ENCODE assay signal across 7 mouse cellular contexts in the genomic region with DNA sequence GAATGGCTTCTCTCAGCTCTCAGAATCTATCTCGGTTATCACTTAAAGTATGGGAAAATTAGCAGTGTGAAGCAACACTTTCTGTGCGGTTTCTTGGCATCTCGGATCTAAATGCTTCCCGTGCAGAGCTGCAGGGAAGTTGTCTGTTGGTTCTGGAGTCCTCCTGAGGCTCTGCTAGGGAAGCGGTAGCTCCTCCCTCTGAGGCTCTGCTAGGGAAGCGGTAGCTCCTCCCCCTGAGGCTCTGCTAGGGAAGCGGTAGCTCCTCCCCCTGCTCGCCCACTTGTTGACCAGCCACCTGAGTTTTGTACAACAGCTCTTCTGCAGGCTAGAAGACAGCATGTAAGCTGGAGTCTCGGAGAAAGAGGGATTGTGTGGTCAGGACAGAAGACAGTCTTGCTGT. TPM values are rescaled to one million over a fixed set of nuclear protein-coding genes. Genes with fewer than 3 reads are reported as not detected.
A peak's percentile ranks its signal among the peaks of the same experiment; 100 is the strongest.
DNase-seq lines count a peak whose midpoint lies in the region; ATAC-seq lines count a peak whose summit lies in the region.

No protein-coding gene starts in this region.

- no peak overlapping the region for H3K27ac ChIP-seq in liver, embryonic 12.5 days

- H3K36me3 ChIP-seq in liver, embryonic 12.5 days: no peaks in the 10 kb centered on the region

- WGBS in liver, embryonic 12.5 days (ENCODE audit: insufficient replicate concordance): 9% methylated on average over 9 of the region's 9 CpGs

- H3K9ac ChIP-seq in liver, embryonic 12.5 days: no peak overlapping the region

- H3K4me1 ChIP-seq in liver, embryonic 12.5 days: peaks cover 36% of the 10 kb centered on the region

- peak; percentile 85 for DNase-seq in R1 (ENCODE audit: low read depth, low spot score)
- peak; percentile 79 for DNase-seq in embryo, embryonic 10 days (ENCODE audit: low spot score)
- no peak for DNase-seq in layer of hippocampus, adult 9-10 months (ENCODE audit: low spot score)
- DNase-seq in spleen, postnatal 14 days (ENCODE audit: low spot score in 2 of 2): no peak

- peak overlapping the region; percentile 43 for H3K4me2 ChIP-seq in liver, embryonic 12.5 days

- no peak overlapping the region for H3K4me3 ChIP-seq in liver, embryonic 12.5 days

- H3K9me3 ChIP-seq in liver, embryonic 12.5 days (replicated peaks): no peaks in the 10 kb centered on the region

- H3K27me3 ChIP-seq in liver, embryonic 12.5 days (replicated peaks): no peaks in the 10 kb centered on the region

- peak; percentile 97 to 99 for ATAC-seq in hematopoietic stem cell, adult 5-6 weeks (replicated peaks in 1 of 2; ENCODE audit: insufficient read depth in 1 of 2, low FRiP score in 2 of 2, low TSS enrichment in 1 of 2, low read depth in 1 of 2, poor library complexity in 2 of 2, severe bottlenecking in 2 of 2)
- ATAC-seq in liver, embryonic 12.5 days: peak; percentile 86
- 0 out of 2 replicates have a peak, but pooled peaks have one; percentile 36 for ATAC-seq in neutrophil, adult 5-6 weeks (ENCODE audit: extremely low read depth, insufficient number of reproducible peaks, low FRiP score, poor library complexity, severe bottlenecking)

RNA-seq across cellular contexts. Expression of gene Lmbrd1, which starts 20.9 kb away (rescaled TPM):
- 12.0 and 23.3 TPM in 2 replicates for total RNA-seq in hematopoietic stem cell, adult 5-6 weeks (2017)
- polyA plus RNA-seq in liver, embryonic 12.5 days (2016; fragmentation: Nextera tagmentation; extraction: Ambion mirVana): 14.1 and 14.5 TPM in 2 replicates
- 80.7 and 92.9 TPM in 2 replicates for total RNA-seq in neutrophil, adult 5-6 weeks (2017)

Comparison
In these comparisons a context has a peak if more than half of its experiments do, and no peak if none do; other contexts are left out.
1. DNase-seq: peak in R1 (single experiment) and embryo, embryonic 10 days (single experiment); none in layer of hippocampus, adult 9-10 months (single experiment) and spleen, postnatal 14 days (0 of 2).
2. ATAC-seq: peak in every context shown above with its lines; median percentile 98 in hematopoietic stem cell, adult 5-6 weeks; 86 in liver, embryonic 12.5 days; 36 in neutrophil, adult 5-6 weeks.